Mouse (Mus musculus) stomach, postnatal 0 days (tissue): ENCODE data around the gene Olfr960.

ENCODE experiments used
- CTCF ChIP-seq: IDR thresholded peaks from 2 replicates; pipeline ENCODE4 v1.5.1; 2016; ENCODE audit warnings: antibody characterized with exemption, low read depth, mild to moderate bottlenecking, moderate library complexity
- EP300 ChIP-seq: optimal IDR thresholded peaks from 2 replicates; pipeline ENCODE3; 2016; ENCODE audit warnings: antibody characterized with exemption

DNA sequence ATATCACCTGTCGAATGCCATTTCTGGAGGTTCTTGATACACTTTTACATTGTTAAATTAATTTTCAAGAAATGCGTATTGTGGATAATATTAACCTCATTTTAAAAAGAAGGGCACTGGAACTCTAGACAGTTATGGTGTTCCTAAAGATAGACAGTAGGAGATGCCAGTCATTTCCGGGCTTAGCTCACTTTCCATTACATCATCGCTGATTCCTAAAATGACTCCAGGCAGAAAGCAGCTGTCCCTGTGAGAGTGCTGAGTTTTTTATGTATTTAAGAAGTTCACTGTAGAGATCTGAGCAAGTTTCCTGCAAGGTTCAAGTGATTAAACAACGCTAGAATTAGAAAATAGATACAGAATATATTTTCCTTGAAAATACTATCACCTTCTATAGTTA lies 44.1 kb upstream of the Olfr960 start:
- no peak for TF ChIP-seq CTCF
- no peak for TF ChIP-seq EP300
